Mouse (Mus musculus) thymus, adult 2 months (tissue): ENCODE measurements around the gene Pabpc4. TPM values are rescaled to one million over a fixed set of nuclear protein-coding genes. Genes with fewer than 3 reads are reported as not detected.

Experiments used
- DNase-seq: peaks from one replicate; pipeline ENCODE4 v3.0.0; 2021
- H3K27ac ChIP-seq: fragments of 200-500 bp; 2 replicates; pipeline ENCODE4 v1.5.1; 2012; ENCODE audit warnings: low read length, control low read depth; ENCODE audit not compliant: control insufficient read depth, insufficient read depth
- H3K27me3 ChIP-seq: fragments of 200-500 bp; 2 replicates; pipeline ENCODE4 v1.6.1; 2012; ENCODE audit warnings: mild to moderate bottlenecking, low read length, moderate library complexity, mixed read lengths; ENCODE audit not compliant: control insufficient read depth, insufficient read depth
- H3K36me3 ChIP-seq: fragments of 200-500 bp; 2 replicates; pipeline ENCODE4 v1.6.1; 2012; ENCODE audit warnings: mild to moderate bottlenecking, low read length, moderate library complexity; ENCODE audit not compliant: control insufficient read depth, insufficient read depth
- H3K4me1 ChIP-seq: fragments of 200-500 bp; replicated peaks from 2 replicates; pipeline ENCODE4 v1.6.1; 2012; ENCODE audit warnings: low read length; ENCODE audit not compliant: control insufficient read depth, insufficient read depth
- H3K4me3 ChIP-seq: fragments of 200-500 bp; 2 replicates; pipeline ENCODE4 v1.5.1; 2012; ENCODE audit warnings: mild to moderate bottlenecking, low read length, control low read depth, moderate library complexity; ENCODE audit not compliant: control insufficient read depth, insufficient read depth
- CTCF ChIP-seq: fragments of 200-500 bp; IDR thresholded peaks from 2 replicates; pipeline ENCODE4 v1.5.1; 2012; ENCODE audit warnings: mild to moderate bottlenecking, control low read depth, low read length, moderate library complexity, borderline replicate concordance; ENCODE audit not compliant: control insufficient read depth, poor library complexity, insufficient read depth; ENCODE audit errors: extremely low read depth
- POLR2A ChIP-seq: fragments of 200-500 bp; IDR thresholded peaks from 2 replicates; pipeline ENCODE4 v1.6.1; 2012; ENCODE audit warnings: mild to moderate bottlenecking, low read length, control low read depth, moderate library complexity; ENCODE audit not compliant: control insufficient read depth, poor library complexity, insufficient read depth; ENCODE audit errors: extremely low read depth
- WGBS: fragments of 180-500 bp; shearing (Covaris S2); methylation state at CpG from one replicate; pipeline ENCODE4 v1.1.7; 2018; 5-methylcytosine and 5-hydroxymethylcytosine counted together
- polyA plus RNA-seq: library from polyadenylated mRNA; depleted of rRNA; stranded (reverse); fragments of >200 nt; gene quantifications from 2 replicates; pipeline ENCODE4 v1.2.3, GENCODE M21; 2012; rRNA removed

Gene Pabpc4
- polyA plus RNA-seq, 1 experiment = 146 TPM

GRCm38 (mm10) chr4:123340232-123340631 is 78.1 kb downstream of the Pabpc4 start:
- Histone ChIP-seq H3K27ac (no peak overlapping the region), H3K27me3 (peaks cover 15% of the 10 kb centered on the region; the same call in 1 of the 2 replicates), H3K4me1 (peaks cover 14% of the 10 kb centered on the region), H3K4me3 (no peak overlapping the region), H3K36me3 (no peaks in the 10 kb centered on the region)
- 54% methylated on average over 5 of the region's 5 CpGs for WGBS
- no peak for TF ChIP-seq POLR2A
- no peak for TF ChIP-seq CTCF
- no peak for DNase-seq

GRCm38 (mm10) chr4:123342091-123342641 is 80.0 kb downstream of the Pabpc4 start:
- Histone ChIP-seq H3K27me3 (peaks cover 15% of the 10 kb centered on the region; the same call in 1 of the 2 replicates), H3K4me3 (peak overlapping the region; percentile 43), H3K36me3 (no peaks in the 10 kb centered on the region), H3K27ac (no peak overlapping the region), H3K4me1 (peaks cover 12% of the 10 kb centered on the region)
- DNase-seq = peak; percentile 3
- WGBS = 6% methylated on average over 43 of the region's 43 CpGs
- no peak for TF ChIP-seq POLR2A

- peak; percentile 49 for DNase-seq
- H3K4me3 ChIP-seq = peak within 1 kb of the TSS; percentile 43
- no peak for TF ChIP-seq CTCF
- TF ChIP-seq POLR2A = no peak; the same call in 1 of the 2 replicates
- peaks cover 15% of the 10 kb centered on the region; the same call in 1 of the 2 replicates for H3K27me3 ChIP-seq
- 2% methylated on average over 65 of the region's 65 CpGs for WGBS
- peaks cover 12% of the 10 kb centered on the region for H3K4me1 ChIP-seq
- H3K36me3 ChIP-seq = no peaks in the 10 kb centered on the region
- no peak within 1 kb of the TSS for H3K27ac ChIP-seq
Observed at GRCm38 (mm10) chr4:123342642-123343470, 80.7 kb downstream of the Pabpc4 start, which contains the start of gene Bmp8a. Bmp8a (minus strand) TSS chr4:123343252.

DNA sequence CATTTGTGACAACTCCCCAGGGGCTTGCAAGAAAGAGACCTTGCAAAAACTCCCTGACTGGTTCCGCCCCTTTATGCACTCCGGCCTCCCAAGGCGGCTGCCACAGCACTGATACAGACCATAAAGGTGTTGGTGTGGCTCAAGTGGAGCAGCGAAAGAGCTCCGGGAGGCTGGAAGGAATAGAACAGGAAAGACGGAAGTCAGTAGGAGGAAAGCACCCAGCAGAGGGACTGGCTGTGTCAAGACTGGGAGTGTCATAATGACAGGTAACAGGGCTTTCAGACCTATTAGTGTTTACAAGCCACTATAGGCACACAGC is 81.3 kb downstream of the Pabpc4 start:
- DNase-seq = no peak
- TF ChIP-seq CTCF = no peak
- no peak for TF ChIP-seq POLR2A
- Histone ChIP-seq H3K36me3 (no peaks in the 10 kb centered on the region), H3K27ac (no peak overlapping the region), H3K4me1 (peaks cover 12% of the 10 kb centered on the region), H3K4me3 (peak overlapping the region; percentile 43), H3K27me3 (peaks cover 15% of the 10 kb centered on the region; the same call in 1 of the 2 replicates)
- WGBS = 19% methylated on average over 6 of the region's 6 CpGs

Other genes starting within 250 kb of the Pabpc4 start
- gene Trit1, start 245.8 kb upstream of the Pabpc4 start, polyA plus RNA-seq = 8.3 and 9.3 TPM in 2 replicates
- gene Bmp8b, start 157.2 kb upstream of the Pabpc4 start, polyA plus RNA-seq = 0.05 and 0.17 TPM in 2 replicates
- gene Oxct2b, start 146.1 kb upstream of the Pabpc4 start, polyA plus RNA-seq = 0.15 TPM in 1 of 2 replicates, not detected in the other
- gene Ppie, start 122.4 kb upstream of the Pabpc4 start, polyA plus RNA-seq = 24.8 and 26.1 TPM in 2 replicates
- gene Hpcal4, start 79.1 kb upstream of the Pabpc4 start, polyA plus RNA-seq = 0.30 and 0.40 TPM in 2 replicates
- gene Nt5c1a, start 60.8 kb upstream of the Pabpc4 start, polyA plus RNA-seq = 0.14 and 1.3 TPM in 2 replicates
- gene Heyl, start 28.8 kb upstream of the Pabpc4 start, polyA plus RNA-seq = 4.1 and 4.3 TPM in 2 replicates
- 0.11 and 0.24 TPM in 2 replicates for gene Oxct2a, start 61.3 kb downstream of the Pabpc4 start, polyA plus RNA-seq
- gene Bmp8a, start 80.9 kb downstream of the Pabpc4 start, polyA plus RNA-seq = 0.46 and 0.82 TPM in 2 replicates